Mouse (Mus musculus) kidney, adult 2 months (tissue): ENCODE data around the gene Hypk.

ENCODE experiments used
- CTCF ChIP-seq: fragments of 200-500 bp; conservative IDR thresholded peaks from 2 replicates; pipeline ENCODE4 v1.5.1; 2011; ENCODE audit warnings: low read depth, mild to moderate bottlenecking, control low read depth, low read length, moderate library complexity, mixed read lengths; ENCODE audit not compliant: insufficient read depth, insufficient read length
- POLR2A ChIP-seq: fragments of 200-500 bp; IDR thresholded peaks from one replicate; pipeline ENCODE4 v1.6.1; 2011; ENCODE audit warnings: low read depth, low read length, control low read depth

DNA sequence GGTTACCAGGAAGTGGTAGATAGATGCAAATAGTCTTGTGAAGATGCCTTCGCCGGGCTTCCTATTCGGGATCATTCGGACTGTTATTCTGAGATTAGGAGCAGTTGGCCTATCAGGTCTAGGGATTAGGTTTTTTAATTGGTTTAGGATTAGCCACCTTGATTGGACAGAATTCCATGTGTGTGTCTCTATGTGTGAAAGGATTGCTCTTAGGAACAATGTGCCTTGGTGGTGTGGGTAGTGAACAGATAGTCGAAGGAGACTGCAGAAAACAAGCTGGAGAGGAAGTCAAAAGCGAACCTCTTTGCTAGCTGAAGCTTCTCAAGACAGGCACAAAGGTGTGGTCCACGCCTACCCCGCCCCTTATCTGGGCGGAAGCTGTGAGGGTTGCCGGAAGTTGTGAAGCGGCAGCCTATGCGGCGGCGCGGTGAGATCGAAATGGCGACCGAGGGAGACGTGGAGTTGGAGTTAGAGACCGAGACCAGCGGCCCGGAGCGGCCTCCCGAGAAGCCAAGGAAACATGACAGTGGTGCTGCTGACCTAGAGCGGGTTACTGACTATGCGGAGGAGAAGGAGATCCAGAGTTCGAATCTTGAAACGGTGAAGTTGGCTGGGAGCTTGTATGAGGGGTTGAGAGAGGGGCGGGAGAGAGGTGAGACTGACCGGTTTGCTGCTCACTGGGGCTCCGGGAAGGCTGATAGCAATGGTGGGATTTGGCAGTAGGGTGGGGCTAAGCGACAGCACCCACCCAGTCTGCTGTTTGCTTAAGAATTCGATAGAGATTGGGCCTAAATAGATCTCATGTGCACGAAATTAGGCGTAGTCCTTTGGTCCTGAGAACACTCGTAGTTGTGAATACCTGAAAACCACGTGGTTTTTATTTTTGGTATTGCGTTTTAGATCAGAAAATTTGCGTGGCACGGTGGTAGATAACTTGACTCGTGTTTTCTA, 3.9 kb downstream of the Hypk start, which contains the start of gene Serinc4:
- TF ChIP-seq POLR2A = peak; percentile 77
- no peak for TF ChIP-seq CTCF
